Mouse (Mus musculus): ENCODE measurements around the gene Stxbp6.

Stxbp6 gene

DNA sequence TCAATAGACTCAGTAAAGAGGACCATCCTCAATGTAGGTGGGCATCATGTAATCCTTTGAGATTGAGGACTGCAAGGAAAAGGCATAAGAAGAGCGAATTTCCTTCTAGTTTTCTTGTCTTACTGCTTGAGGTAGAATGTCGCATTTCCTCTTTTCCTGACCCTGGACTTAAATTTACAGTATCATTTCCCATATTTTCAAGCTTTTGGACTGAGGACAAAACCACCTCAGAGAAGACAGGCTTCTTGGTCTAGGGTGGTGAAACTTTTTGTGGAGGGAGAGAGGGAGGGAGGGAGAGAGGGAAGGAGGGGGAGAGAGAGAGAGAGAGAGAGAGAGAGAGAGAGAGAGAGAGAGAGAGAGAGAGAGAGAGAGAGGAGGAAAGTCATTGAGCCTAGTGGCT, 155.6 kb downstream of the Stxbp6 start:
- DNase-seq (ENCODE audit: low read depth, low spot score) = no peak

DNA sequence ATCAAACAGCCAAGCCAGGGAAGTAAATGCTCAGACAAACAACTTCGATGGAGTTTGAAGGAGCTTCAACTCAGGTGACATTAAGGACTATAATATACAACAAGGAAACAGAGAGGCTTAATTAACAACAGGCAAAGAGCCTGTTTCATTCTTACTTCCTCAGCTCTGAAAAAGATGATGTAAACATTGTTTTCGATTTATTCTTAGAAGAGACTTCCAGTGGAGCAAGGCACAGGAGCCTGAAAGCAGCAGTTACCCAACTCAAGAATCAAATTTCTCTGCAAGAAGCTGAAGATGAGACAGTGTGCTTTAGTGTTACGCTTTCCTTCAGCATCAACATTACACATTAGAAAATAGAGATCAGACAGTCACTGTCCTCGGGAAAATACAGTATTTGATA, 160.7 kb downstream of the Stxbp6 start:
- no peak for DNase-seq (ENCODE audit: low read depth, low spot score)

DNA sequence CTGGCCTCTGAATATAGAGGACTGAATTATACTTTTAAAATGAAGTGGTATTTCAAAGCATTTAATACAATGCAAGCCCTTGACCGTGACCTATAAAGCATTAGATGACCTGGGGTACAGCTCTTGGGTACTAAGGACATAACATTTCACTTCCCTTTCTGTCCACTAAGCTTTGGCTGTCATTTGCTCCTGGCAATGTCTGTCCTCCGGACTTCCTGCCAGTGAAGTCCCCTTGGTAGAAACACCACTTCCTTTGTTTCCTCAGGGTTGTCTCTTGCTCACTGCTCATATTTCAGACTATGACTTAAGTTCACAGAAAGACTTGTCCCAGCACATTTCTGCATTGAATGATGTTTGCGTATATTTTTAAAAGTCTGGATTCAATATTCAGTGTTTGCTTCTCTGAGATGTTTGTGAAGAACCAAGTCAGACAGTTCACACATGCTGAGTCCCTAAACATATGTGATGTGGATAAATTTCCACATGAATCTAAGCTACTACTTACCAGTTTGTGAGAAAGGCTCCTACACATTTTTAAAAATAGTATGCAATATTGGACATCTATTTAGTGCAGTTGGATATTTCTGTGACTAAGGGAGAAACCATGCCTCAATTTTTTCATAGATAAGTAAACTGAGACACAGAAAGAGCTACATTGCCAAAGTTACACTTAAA, 166.3 kb downstream of the Stxbp6 start:
- DNase-seq (ENCODE audit: low read depth, low spot score) = no peak

DNA sequence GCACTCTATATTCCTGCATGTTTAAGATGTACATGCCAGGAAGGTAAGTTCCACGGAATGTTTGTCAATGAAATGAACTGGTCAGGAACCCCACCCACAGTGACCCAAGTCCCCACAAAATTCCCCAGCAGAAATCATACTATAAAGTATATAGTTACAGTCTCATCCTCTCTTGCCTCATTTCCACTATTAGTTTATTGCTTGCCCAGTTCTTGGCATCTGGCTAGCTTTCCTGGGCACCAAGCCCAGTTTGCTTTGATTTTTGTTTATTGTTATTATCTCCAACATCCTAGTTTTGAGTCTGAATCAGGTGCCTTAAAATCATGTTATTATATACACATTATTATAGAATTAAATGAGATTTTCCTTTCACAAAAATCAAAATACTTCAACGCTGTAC, 168.5 kb downstream of the Stxbp6 start:
- DNase-seq (ENCODE audit: low read depth, low spot score) = no peak

DNA sequence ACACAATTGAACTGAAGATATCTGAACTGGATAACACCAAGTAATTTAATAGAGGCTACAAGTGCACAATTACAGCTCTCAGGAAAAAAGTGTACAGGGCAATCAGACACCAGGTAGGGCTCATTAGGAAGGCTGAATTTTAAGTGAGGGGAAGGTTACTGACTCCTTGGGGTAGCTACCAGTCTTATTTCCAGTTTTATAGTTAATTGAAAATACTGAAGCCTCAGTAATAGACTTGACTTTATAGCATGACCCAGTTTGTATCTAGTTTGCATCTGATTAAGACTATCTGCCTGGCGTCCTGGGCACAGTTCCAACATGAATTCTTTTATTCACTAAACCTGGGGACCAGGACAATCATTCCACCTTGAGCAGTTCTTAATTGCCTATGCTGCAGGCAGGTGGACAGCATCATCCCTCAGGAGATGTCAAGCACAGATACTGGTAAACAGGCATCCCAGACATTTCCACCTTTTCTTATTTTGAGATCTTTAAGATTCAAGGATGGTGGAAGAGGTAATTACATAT, 171.2 kb downstream of the Stxbp6 start:
- DNase-seq (ENCODE audit: low read depth, low spot score) = no peak

DNA sequence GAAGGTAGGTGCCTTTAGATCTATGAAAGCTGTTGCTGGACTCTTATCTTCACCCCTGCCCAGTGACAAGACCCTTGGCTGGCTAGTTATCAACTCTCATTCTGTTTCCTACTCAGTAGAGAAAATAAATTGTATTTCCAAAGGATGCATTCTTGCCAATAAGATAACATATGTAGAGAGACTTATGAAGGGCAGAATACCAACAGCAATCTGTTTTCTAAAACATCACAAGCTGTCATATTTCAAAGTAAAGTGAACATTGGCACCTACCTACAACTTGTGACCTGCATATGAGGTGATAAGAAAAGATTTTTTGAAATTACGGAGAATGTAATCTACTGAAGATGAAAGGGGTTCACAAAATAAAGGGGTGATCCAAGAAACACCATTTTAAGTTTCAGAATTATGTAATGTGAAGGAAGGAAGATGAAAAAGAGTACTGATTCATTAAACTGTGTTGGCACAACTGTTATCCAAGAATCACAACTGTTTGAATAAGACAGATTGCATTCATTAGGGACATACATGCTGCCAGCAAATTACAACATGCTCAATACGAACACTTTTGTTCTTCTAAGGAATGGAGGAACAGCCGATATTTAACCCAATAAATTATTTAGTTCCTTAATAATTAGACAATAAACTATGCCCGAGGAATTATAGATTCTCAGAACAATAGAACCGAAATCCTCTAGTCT, 175.2 kb downstream of the Stxbp6 start:
- DNase-seq (ENCODE audit: low read depth, low spot score) = no peak

DNA sequence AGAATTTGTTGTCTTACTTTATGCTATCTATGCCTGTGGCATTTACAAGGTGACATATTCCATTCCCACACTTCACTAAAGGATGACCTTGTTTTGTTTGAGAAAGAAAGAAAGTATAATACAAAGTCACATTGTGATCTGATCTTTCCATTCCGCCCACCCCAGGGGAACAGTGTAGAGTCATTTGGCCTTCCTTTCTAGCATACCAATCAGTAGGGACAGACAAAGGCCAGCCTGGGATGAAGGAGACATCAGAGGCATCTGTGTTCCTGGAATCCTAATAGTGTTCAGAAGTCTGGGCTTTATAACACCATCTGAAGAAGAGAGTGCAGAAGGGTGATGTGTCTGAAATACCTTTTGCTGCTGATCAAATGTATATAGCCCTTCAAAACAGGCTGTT, 178.0 kb downstream of the Stxbp6 start:
- no peak for DNase-seq (ENCODE audit: low read depth, low spot score)

DNA sequence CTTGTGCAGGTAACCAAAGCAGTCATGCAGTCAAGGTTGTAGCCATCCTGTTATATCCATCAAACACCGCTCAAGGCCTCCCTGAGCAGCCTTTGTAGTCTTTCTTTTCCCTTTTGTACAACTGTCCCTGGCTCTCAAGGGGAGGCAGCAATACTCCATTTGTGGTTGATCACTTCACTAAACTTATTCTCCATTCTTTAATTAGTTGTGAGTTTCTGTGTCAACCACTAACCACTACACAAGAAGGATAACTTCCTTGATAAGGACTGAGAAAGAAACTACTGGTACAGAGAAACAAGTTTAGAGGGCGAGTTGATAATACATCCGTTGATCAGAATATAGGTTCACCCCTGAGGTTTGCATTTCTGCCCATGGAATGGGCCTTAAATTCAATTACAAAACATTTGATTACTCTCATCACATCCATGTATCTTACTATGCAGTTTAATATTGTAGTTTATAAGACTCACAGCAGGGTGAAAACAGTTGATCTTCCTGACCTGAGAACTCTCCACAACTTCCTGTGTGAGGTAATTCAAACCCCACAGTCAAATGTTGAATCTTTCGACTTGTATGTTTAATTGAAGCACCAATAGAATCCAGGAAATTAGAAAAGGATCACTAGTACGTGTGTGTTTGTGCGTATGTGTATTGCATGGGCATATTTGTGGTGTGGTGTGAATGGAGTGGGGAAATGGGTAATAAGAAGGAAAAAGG, 184.7 kb downstream of the Stxbp6 start:
- DNase-seq (ENCODE audit: low read depth, low spot score) = no peak

DNA sequence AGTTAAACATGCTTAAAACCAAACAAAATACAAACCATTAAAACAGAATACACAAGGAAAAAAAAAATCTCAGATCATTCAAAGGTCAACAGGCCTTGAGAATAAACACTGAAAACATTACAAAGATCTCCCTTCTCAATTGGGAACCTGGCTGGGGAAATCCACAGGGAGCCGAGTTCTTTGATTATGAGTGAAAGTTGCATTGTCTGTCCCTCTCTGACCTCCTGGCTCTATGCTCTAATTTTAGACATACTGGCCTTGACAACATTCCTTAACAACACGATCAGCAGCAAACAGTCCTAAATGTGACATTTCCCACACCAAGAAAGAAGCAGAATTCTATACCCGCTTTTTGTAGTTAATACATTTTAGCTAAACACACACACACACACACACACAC, 187.7 kb downstream of the Stxbp6 start:
- no peak for DNase-seq (ENCODE audit: low read depth, low spot score)

DNA sequence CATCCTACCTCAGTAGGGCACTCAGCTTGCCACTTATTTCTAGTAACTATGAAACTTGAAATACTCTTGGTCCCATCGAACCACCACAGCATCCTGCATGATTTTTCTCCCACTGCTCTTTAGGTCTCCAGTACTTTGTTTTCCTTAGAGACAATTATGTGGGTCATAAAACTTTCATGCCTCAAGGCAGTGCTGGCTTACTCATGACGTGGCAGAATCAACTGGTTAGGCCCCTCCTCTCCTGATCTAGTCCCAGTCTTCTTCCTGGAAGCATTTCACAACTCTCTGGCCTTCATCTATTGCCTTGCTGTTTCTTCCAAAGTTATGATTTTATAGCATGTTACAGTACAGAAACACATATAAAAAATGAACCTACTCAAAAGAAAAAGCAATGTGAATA, 201.8 kb downstream of the Stxbp6 start:
- no peak for DNase-seq (ENCODE audit: low read depth, low spot score)

DNA sequence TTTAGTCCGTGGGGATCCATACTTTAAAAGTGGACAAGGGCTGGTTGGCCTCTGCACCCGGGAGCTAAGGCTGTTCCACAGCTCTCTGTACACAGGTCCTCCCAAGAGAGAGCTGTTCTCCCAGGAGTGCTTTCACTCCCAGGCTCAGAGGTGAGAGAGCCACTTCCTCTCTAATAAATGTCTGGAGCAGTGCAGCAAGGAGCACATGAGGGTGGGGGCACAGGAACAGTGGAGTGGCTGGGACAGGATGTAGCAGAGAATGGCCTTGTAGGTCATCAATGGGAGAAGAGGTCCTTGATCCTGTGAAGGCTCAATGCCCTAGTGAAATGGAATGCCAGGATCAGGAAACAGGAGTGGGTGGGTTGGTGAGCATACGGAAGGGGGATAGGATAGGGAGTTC, 209.1 kb downstream of the Stxbp6 start:
- no peak for DNase-seq (ENCODE audit: low read depth, low spot score)

DNA sequence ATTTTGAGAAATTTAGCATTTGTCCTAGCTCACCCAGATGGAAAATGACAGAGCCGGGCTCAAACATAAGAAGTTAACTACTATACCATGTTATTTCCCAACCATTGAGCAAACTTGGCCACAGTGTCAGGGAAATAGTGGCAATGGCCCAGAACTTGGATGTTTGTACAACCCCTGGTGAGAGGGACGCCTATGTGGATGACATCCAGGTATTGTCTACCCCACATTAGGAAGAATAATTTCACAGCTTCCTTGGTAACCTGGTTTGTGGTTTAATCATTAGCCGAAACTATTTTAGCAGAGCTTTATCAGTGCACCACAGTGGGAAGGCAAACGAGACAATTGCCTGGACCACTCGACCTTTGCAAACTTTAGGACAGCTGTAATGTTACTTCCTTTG, 215.1 kb downstream of the Stxbp6 start:
- DNase-seq (ENCODE audit: low read depth, low spot score) = no peak

DNA sequence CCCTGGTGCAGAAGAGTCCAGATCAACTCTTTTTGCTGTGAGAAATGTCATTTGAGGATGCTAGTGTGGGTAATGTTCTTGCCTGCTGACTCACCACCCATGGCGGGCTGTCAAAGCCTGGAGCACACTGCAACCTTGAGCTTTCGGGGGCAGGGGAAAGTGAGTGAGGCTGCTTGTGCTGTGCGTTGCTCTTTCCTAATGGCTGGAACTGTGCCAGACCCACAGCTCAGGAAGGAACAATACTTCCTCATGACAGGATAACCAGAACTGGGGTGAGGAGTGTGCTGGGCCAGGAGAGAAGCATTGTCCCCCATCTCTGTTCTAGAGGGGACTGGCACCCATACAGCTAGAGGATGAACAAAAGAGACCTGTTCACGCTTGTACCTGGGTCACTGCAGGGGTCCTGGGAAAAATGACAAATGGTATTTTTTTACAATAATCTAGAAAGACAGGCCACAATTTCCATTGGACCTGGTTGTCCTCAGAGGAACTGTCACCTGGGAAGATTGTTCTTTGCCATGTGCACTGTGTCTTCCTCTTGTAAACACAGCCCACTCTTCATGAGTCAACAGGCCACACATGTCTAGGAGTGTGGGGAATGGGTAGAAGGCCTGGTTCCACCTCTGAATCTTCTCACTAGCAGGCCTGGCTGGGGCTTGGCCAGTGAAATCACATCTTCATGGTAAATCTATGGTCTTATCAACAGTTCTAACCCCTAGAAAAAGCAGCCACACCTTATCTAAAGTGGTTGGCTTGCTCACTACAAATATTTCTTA, 216.2 kb downstream of the Stxbp6 start:
- DNase-seq (ENCODE audit: low read depth, low spot score) = no peak

DNA sequence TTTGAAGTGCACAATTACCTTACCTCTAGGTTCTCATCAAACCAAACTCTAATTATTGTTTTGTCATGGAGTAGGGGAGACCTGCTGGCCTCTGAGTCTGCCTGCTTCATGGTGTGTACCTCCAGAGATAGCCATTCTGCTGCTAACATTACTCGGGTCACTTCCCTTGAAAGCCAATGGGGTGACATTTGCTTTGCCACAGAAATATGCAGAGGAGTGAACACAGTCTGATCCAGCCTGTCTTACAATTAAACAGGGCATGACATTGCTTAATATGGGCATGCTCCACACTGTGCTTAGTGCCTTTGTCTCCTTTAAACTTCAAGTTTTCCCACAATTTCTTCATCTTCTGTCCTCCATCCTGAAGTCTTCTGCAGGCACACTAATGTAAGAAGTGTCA, 222.5 kb downstream of the Stxbp6 start:
- no peak for DNase-seq (ENCODE audit: low read depth, low spot score)

DNA sequence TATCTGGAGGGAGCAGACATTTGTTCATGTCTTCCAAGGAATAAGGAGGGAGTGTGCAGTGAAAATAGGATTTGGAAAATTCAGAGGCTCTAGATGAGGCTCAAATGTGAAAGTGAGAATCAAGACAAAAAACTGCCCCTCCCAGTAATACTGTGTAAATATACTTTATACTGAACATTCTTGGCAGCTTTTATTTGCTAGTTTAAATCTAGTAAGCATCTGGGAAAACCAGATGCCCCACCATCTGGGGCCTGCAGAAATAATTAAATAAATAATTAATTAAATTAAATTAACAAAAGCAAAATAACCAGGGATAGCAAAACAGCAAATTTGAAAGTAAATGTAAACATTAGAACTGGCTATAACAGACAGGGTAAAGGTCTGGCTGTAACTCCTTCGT, 224.0 kb downstream of the Stxbp6 start:
- DNase-seq (ENCODE audit: low read depth, low spot score) = no peak

DNA sequence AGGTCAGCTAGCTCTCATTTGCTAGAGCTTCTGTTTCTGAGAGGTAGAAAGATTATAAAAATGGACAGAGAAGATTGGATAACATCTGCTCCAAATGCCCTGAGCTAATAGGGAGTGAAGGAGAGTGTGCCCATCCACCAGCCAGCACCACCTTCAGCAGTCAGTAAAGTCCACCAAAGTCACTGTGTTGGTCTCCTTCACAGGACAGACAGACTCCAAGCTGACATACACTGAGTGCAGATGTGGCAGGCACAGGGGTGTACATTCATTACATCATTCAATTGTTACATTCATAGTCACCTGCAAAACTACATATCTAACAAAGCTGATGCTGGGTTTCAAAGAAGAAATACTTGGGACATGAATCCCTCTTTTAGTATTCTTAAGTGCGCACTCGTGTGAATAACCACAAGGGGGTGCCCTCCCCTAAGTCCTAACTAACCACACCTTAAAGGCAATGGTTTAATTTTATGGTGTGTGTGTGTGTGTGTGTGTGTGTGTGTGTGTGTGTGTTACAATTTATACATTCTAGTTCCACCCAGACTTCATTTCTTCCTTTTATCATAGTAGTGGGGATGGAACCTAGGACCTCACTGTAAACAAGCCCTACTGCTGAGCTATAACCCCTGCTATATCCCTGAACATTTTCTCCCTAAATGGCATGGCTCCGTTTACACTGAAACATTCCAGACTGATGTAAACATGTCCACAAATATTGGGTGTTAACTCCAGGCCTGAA, 225.9 kb downstream of the Stxbp6 start:
- DNase-seq (ENCODE audit: low read depth, low spot score) = peak; percentile 34

DNA sequence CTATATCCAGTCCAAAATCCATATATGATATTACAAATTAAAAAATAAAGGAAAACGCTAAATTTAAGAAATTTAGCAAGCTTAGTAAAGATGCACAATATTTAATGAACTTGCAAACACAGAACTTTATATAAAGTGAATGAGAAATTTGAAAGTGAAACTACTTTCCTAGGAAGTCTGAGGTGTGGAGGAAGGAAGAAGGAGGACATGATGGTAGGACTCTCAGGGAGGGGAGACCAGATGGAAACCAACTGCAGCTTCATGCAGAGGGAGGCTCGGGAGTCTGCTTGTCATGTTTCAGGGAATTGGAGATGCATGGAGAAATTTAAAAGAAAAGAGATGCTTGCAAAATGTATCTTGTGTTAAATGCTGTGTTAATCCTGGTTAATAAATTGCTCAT, 233.9 kb downstream of the Stxbp6 start:
- no peak for DNase-seq (ENCODE audit: low read depth, low spot score)

DNA sequence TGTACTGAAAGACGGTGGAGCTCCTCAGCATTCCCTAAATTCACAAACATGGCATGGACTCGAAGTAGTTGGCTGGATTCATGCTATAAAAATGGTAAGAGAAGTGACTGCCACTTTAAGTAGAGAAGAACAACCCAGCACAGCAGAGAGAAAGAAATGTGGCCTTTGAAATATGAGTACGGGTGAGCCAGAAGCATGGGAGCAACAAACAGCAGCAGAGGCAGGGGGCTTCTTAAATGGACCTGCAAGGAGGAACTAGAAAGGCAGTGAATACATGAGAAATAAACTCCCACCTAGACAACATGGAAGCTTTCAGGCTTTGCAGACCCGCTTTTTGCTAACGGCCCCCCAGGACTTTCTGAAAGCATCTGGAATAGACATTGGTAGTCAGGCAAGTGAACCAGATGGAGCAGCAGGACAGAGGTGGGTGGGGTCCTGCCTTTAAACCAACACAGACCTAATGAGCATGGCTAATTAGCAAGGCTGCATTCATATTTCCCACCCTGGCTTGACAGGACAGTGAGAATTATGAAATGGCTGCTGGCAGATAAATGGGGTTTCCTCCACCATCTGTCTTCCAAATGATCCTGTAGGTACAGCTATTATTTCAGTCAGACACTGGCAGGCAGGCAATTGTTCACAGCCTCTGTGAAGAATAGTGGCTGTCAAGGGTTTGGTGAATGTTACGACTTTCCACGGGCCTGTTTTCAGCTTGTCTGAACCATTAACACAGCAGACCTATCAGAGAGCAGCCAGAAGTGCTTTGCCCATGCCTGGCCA, 234.7 kb downstream of the Stxbp6 start:
- DNase-seq (ENCODE audit: low read depth, low spot score) = peak; percentile 20

DNA sequence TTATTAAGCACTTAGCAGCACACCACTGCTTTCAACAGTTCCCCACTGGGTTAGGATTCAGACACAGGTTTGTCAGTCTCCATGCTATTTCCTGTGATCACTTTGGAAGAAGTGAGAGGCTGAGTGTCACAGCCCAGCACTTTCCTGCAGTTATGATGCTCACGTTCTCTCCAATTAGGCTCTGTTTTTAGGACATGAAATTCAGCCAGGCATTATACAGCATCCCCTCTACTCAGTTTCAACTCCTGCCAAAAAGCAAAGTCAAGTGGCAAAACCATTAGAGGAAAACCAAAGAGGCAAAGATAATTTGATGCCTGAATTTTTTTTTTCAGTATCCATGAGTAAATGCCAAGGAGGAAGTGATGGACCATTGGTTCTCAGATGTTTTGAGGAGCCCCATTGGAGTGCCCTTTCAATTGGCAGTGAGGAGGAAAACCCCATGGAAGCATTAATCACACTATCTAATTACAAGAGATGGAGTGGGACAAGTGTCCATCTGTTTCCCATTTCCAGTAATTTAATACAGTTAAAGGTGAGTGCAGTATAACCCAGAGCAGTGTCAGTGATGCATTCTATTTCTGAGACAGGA, 238.5 kb downstream of the Stxbp6 start:
- DNase-seq (ENCODE audit: low read depth, low spot score) = no peak

DNA sequence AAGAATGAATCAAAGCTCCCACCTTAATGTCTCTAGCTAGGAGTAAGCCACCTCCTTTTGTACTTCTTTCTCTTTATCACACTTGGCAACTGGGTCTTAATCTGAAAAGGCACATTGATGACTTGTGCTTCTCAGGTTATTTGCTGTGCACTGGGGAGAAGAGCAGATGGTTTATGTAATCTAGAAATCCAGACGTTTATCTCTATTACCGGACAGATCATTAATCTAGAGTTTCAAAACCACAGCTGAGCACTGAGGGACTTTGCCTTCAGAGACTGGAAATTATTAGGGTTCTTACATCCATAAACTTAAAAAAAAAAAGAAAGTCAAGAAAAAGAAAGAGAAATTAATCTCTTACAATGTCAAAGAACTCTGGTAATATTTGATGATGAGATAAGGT, 262.6 kb downstream of the Stxbp6 start:
- DNase-seq (ENCODE audit: low read depth, low spot score) = no peak

Data from embryo, embryonic 11.5 days (tissue).